Mouse (Mus musculus) cerebellum, adult 2 months (tissue): ENCODE measurements around the gene Hexa. TPM values are rescaled to one million over a fixed set of nuclear protein-coding genes. Genes with fewer than 3 reads are reported as not detected.
A peak's percentile ranks its signal among the peaks of the same experiment; 100 is the strongest.

Experiments used
- DNase-seq, 2 experiments: peaks; one replicate each; pipeline ENCODE4 v3.0.0; 2021
- H3K27ac ChIP-seq: fragments of 200-500 bp; 2 replicates; pipeline ENCODE4 v1.5.1; 2012; ENCODE audit warnings: low read length, control low read depth, inconsistent platforms; ENCODE audit not compliant: insufficient read depth
- H3K27me3 ChIP-seq: fragments of 200-500 bp; 2 replicates; pipeline ENCODE4 v1.6.1; 2012; ENCODE audit warnings: inconsistent platforms, mild to moderate bottlenecking, low read length, moderate library complexity; ENCODE audit not compliant: control insufficient read depth, insufficient read depth
- H3K4me1 ChIP-seq: fragments of 200-500 bp; 2 replicates; pipeline ENCODE4 v1.6.1; 2011; ENCODE audit warnings: low read length; ENCODE audit not compliant: control insufficient read depth, insufficient read depth
- H3K4me3 ChIP-seq: fragments of 200-500 bp; replicated peaks from 2 replicates; pipeline ENCODE3; 2011; ENCODE audit warnings: mild to moderate bottlenecking, low read depth, low read length, control low read depth; ENCODE audit not compliant: insufficient read depth
- CTCF ChIP-seq: fragments of 200-500 bp; IDR thresholded peaks from 2 replicates; pipeline ENCODE4 v1.5.1; 2011; ENCODE audit warnings: low read depth, mild to moderate bottlenecking, control low read depth, low read length, moderate library complexity, borderline replicate concordance; ENCODE audit not compliant: insufficient read depth
- POLR2A ChIP-seq: fragments of 200-500 bp; IDR thresholded peaks from 2 replicates; pipeline ENCODE4 v1.6.1; 2011; ENCODE audit warnings: low read length, control low read depth, borderline replicate concordance; ENCODE audit not compliant: insufficient read depth
- WGBS: fragments of 180-500 bp; shearing (Covaris S2); methylation state at CpG from one replicate; pipeline ENCODE4 v1.1.7; 2018; 5-methylcytosine and 5-hydroxymethylcytosine counted together
- polyA plus RNA-seq: library from polyadenylated mRNA; depleted of rRNA; stranded (reverse); fragments of >200 nt; gene quantifications from 2 replicates; pipeline ENCODE4 v1.2.3, GENCODE M21; 2012

Hexa gene
- polyA plus RNA-seq, 1 experiment, result 39.7 TPM

DNA sequence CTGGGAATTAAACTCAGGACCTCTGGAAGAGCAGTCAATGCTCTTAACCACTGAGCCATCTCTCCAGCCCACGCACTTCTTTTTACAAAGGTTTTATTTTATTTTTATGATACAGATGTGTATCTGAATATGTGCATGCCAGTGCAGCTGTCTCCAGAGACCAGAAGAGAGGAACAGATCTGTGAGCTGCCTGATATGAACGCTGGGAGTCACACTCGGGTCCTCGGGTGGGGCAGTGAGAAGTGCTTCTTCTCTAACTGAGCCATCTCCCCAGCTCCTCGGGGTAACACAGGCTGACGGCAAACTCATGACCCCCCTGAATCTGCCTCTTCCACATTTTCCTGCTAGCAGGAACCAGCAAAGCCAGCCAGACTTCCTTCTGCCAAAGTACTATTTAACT, 12.6 kb upstream of the Hexa start:
- TF ChIP-seq CTCF (no peak), POLR2A (no peak)
- Histone ChIP-seq H3K27ac (no peak overlapping the region), H3K4me1 (no peaks in the 10 kb centered on the region), H3K4me3 (no peak overlapping the region), H3K27me3 (no peaks in the 10 kb centered on the region)
- no peak for DNase-seq
- 81% methylated on average over 6 of the region's 6 CpGs for WGBS

DNA sequence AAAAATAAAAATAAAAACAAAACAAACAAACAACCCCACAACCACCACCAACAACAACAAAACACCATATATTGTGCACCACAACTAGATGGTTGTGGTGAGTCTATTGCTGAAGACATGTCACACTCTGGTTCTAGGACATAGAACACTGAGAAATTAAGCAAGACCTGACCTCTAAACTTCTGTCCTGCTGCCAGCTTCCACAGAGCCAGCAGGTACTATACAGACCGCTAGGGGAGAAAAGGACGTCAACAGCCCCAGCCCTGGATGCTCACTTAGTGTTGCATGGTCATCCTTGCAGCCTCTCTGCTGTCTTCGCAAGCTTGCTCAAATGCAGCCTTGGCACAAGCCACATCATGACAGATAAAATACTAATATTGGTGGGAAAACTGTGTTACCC, 11.8 kb upstream of the Hexa start:
- DNase-seq, result no peak
- Histone ChIP-seq H3K27me3 (no peaks in the 10 kb centered on the region), H3K4me3 (no peak overlapping the region), H3K4me1 (no peaks in the 10 kb centered on the region), H3K27ac (no peak overlapping the region)
- TF ChIP-seq POLR2A (no peak), CTCF (no peak)
- 87% methylated on average over 3 of the region's 3 CpGs for WGBS

- TF ChIP-seq CTCF, result no peak
- TF ChIP-seq POLR2A, result no peak
- H3K27ac ChIP-seq, result no peak overlapping the region
- 95% methylated on average over 2 of the region's 2 CpGs for WGBS
Measured at GRCm38 (mm10) chr9:59528274-59528673, 11.1 kb upstream of the Hexa start.

GRCm38 (mm10) chr9:59531645-59532044, 7.7 kb upstream of the Hexa start:
- Histone ChIP-seq H3K27ac (no peak overlapping the region), H3K4me3 (no peak overlapping the region), H3K27me3 (no peaks in the 10 kb centered on the region), H3K4me1 (peaks cover 3% of the 10 kb centered on the region; the same call in 1 of the 2 replicates)
- no peak for DNase-seq
- WGBS, result 71% methylated on average over 5 of the region's 5 CpGs
- TF ChIP-seq POLR2A (no peak), CTCF (no peak)

More at GRCm38 (mm10) chr9:59528274-59528673, 11.1 kb upstream of the Hexa start:
- no peaks in the 10 kb centered on the region for H3K27me3 ChIP-seq
- H3K4me3 ChIP-seq, result no peak overlapping the region
- no peak for DNase-seq
- H3K4me1 ChIP-seq, result no peaks in the 10 kb centered on the region

- WGBS, result 62% methylated on average over 2 of the region's 2 CpGs
- DNase-seq, result no peak
Measured at GRCm38 (mm10) chr9:59533422-59533821, 5.9 kb upstream of the Hexa start.

GRCm38 (mm10) chr9:59533889-59534288, 5.5 kb upstream of the Hexa start:
- Histone ChIP-seq H3K27me3 (no peaks in the 10 kb centered on the region), H3K4me1 (peaks cover 3% of the 10 kb centered on the region; the same call in 1 of the 2 replicates), H3K27ac (no peak overlapping the region; the same call in 1 of the 2 replicates), H3K4me3 (no peak overlapping the region)
- TF ChIP-seq POLR2A, result peak; percentile 8; the same call in 1 of the 2 replicates
- TF ChIP-seq CTCF, result no peak
- DNase-seq, result peak; percentile 78 to 92
- WGBS, result 9% methylated on average over 4 of the region's 4 CpGs

More at GRCm38 (mm10) chr9:59533422-59533821, 5.9 kb upstream of the Hexa start:
- H3K4me1 ChIP-seq, result peaks cover 3% of the 10 kb centered on the region; the same call in 1 of the 2 replicates
- H3K4me3 ChIP-seq, result no peak overlapping the region
- TF ChIP-seq CTCF (no peak), POLR2A (no peak)
- H3K27me3 ChIP-seq, result no peaks in the 10 kb centered on the region
- peak overlapping the region; percentile 72; the same call in 1 of the 2 replicates for H3K27ac ChIP-seq

DNA sequence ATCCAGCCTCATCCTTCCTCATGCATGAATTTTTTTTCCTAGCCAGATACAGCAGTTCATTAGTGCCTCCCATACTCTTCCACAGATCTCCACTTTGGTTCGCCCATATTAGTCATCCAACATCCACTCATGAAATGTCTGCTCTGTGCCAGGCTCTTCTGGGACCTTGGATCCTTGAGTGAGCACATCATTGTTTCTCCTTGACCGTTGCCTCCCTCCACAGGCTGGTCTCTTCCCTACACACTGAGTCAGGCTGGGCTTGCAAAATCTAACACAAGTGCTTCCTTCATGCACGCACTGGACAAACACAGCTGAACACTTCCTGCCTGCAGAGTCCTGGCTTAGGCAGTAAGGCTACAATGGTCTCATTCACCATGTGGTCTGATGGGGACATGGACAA, 1.7 kb upstream of the Hexa start:
- H3K27ac ChIP-seq, result no peak overlapping the region
- no peak for TF ChIP-seq POLR2A
- no peak for TF ChIP-seq CTCF
- H3K4me1 ChIP-seq, result peaks cover 6% of the 10 kb centered on the region
- H3K4me3 ChIP-seq, result no peak overlapping the region
- H3K27me3 ChIP-seq, result no peaks in the 10 kb centered on the region
- DNase-seq, result no peak
- 88% methylated on average over 3 of the region's 3 CpGs for WGBS

DNA sequence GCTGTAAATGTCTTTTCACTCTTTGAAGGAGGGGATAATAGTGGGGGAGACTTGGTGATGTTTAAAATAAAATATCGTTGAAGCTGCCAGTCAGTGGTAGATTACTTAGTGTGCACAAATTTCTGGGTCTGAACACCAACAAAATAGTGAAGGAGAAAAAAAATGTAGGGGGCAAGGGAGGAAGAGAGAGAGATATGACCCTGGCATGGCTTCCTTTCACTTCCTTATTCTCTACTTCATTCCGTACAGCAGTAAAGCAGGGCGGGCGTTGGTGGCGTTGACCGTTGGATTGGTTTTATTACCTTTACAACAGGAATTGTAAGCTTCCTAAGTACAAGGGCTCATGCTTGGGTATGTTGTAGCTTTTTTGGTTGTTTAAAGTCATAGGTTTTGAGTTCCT, 2.3 kb downstream of the Hexa start:
- Histone ChIP-seq H3K4me1 (peaks cover 5% of the 10 kb centered on the region), H3K27ac (no peak overlapping the region), H3K27me3 (no peaks in the 10 kb centered on the region), H3K4me3 (no peak overlapping the region)
- no peak for TF ChIP-seq POLR2A
- TF ChIP-seq CTCF, result no peak
- DNase-seq, result no peak
- WGBS, result 95% methylated on average over 6 of the region's 6 CpGs
